Mouse (Mus musculus) midbrain, embryonic 10.5 days (tissue): Measurements from ENCODE around the gene Scyl1. TPM values are rescaled to one million over a fixed set of nuclear protein-coding genes. Genes with fewer than 3 reads are reported as not detected.
A peak's percentile ranks its signal among the peaks of the same experiment; 100 is the strongest.

Experiments
- DNase-seq: peaks from one replicate; pipeline ENCODE4 v3.0.0-alpha.2; 2017; ENCODE audit warnings: low spot score
- H3K27ac ChIP-seq: fragments of 300-500 bp; sonication (generic); replicated peaks from 2 replicates; pipeline ENCODE4 v1.5.1; 2016; ENCODE audit warnings: mild to moderate bottlenecking
- H3K27me3 ChIP-seq: fragments of 300-500 bp; sonication (generic); 2 replicates; pipeline ENCODE4 v1.6.1; 2016; ENCODE audit warnings: low read depth, mild to moderate bottlenecking; ENCODE audit not compliant: poor library complexity, severe bottlenecking
- H3K36me3 ChIP-seq: fragments of 300-500 bp; sonication (generic); 2 replicates; pipeline ENCODE4 v1.6.1; 2016; ENCODE audit warnings: mild to moderate bottlenecking, moderate library complexity
- H3K4me1 ChIP-seq: fragments of 300-500 bp; sonication (generic); 2 replicates; pipeline ENCODE4 v1.6.1; 2016
- H3K4me3 ChIP-seq: fragments of 300-500 bp; sonication (generic); 2 replicates; pipeline ENCODE4 v1.5.1; 2016; ENCODE audit warnings: mild to moderate bottlenecking, moderate library complexity
- H3K9me3 ChIP-seq: fragments of 300-500 bp; sonication (generic); replicated peaks from 2 replicates; pipeline ENCODE4 v1.6.1; 2016; ENCODE audit warnings: mild to moderate bottlenecking
- WGBS: fragments of 180-500 bp; shearing (Covaris S2); methylation state at CpG from one replicate; pipeline ENCODE4 v1.1.7; 2016; 5-methylcytosine and 5-hydroxymethylcytosine counted together
- polyA plus RNA-seq: library from polyadenylated mRNA; unstranded; fragments of >200 nt; fragmentation: Nextera tagmentation; extraction: Ambion mirVana; gene quantifications from 2 replicates; pipeline ENCODE4 v1.2.1, GENCODE M21; 2016

Scyl1 gene
- polyA plus RNA-seq, 1 experiment from 2014 or later, result 68.3 TPM

GRCm38 (mm10) chr19:5767271-5767670 lies 3.9 kb downstream of the Scyl1 start:
- DNase-seq, result no peak
- Histone ChIP-seq H3K4me1 (peaks cover 22% of the 10 kb centered on the region), H3K9me3 (no peaks in the 10 kb centered on the region), H3K27me3 (no peaks in the 10 kb centered on the region), H3K36me3 (peaks cover 76% of the 10 kb centered on the region), H3K27ac (no peak overlapping the region), H3K4me3 (no peak overlapping the region)
- 94% methylated on average over 4 of the region's 4 CpGs for WGBS

- Histone ChIP-seq H3K4me3 (no peak overlapping the region), H3K4me1 (no peaks in the 10 kb centered on the region), H3K9me3 (no peaks in the 10 kb centered on the region), H3K36me3 (peaks cover 97% of the 10 kb centered on the region), H3K27ac (no peak overlapping the region), H3K27me3 (peaks cover 17% of the 10 kb centered on the region)
- WGBS, result 94% methylated on average over 6 of the region's 6 CpGs
- no peak for DNase-seq
Measured at GRCm38 (mm10) chr19:5763163-5763562, 8.1 kb downstream of the Scyl1 start.

- no peak overlapping the region for H3K4me3 ChIP-seq
- peaks cover 65% of the 10 kb centered on the region for H3K36me3 ChIP-seq
- no peaks in the 10 kb centered on the region for H3K9me3 ChIP-seq
- peaks cover 17% of the 10 kb centered on the region for H3K4me1 ChIP-seq
- H3K27me3 ChIP-seq, result peaks cover 60% of the 10 kb centered on the region
- 95% methylated on average over 14 of the region's 14 CpGs for WGBS
- DNase-seq, result no peak
- H3K27ac ChIP-seq, result no peak overlapping the region
Measured at GRCm38 (mm10) chr19:5758878-5759403, 12.3 kb downstream of the Scyl1 start.

GRCm38 (mm10) chr19:5756991-5757636 lies 14.1 kb downstream of the Scyl1 start:
- no peak overlapping the region; the same call in 1 of the 2 replicates for H3K27ac ChIP-seq
- peaks cover 49% of the 10 kb centered on the region for H3K36me3 ChIP-seq
- 14% methylated on average over 36 of the region's 36 CpGs for WGBS
- H3K4me3 ChIP-seq, result peak overlapping the region; percentile 45
- H3K27me3 ChIP-seq, result peaks cover 78% of the 10 kb centered on the region
- no peak for DNase-seq
- peaks cover 17% of the 10 kb centered on the region for H3K4me1 ChIP-seq
- no peaks in the 10 kb centered on the region for H3K9me3 ChIP-seq

GRCm38 (mm10) chr19:5756321-5756985 lies 14.8 kb downstream of the Scyl1 start:
- WGBS, result 5% methylated on average over 28 of the region's 29 CpGs
- peak overlapping the region; percentile 45 for H3K4me3 ChIP-seq
- H3K27ac ChIP-seq, result no peak overlapping the region; the same call in 1 of the 2 replicates
- H3K27me3 ChIP-seq, result peaks cover 85% of the 10 kb centered on the region
- peak; percentile 44 for DNase-seq
- peaks cover 23% of the 10 kb centered on the region for H3K4me1 ChIP-seq
- H3K9me3 ChIP-seq, result no peaks in the 10 kb centered on the region
- peaks cover 43% of the 10 kb centered on the region for H3K36me3 ChIP-seq

- Histone ChIP-seq H3K27ac (no peak overlapping the region), H3K4me3 (peak overlapping the region; percentile 36), H3K27me3 (peaks cover 99% of the 10 kb centered on the region), H3K36me3 (no peaks in the 10 kb centered on the region), H3K9me3 (no peaks in the 10 kb centered on the region), H3K4me1 (peaks cover 30% of the 10 kb centered on the region)
- no peak for DNase-seq
- 6% methylated on average over 20 of the region's 20 CpGs for WGBS
Measured at GRCm38 (mm10) chr19:5751742-5752141, 19.5 kb downstream of the Scyl1 start.

- DNase-seq, result peak; percentile 25
Measured at GRCm38 (mm10) chr19:5750951-5751350, 20.3 kb downstream of the Scyl1 start.

GRCm38 (mm10) chr19:5749476-5749875 lies 21.7 kb downstream of the Scyl1 start:
- DNase-seq, result no peak
- H3K27me3 ChIP-seq, result peaks cover 99% of the 10 kb centered on the region
- H3K27ac ChIP-seq, result no peak overlapping the region
- no peaks in the 10 kb centered on the region for H3K9me3 ChIP-seq
- no peaks in the 10 kb centered on the region for H3K36me3 ChIP-seq
- WGBS, result 83% methylated on average over 6 of the region's 6 CpGs
- no peak overlapping the region for H3K4me3 ChIP-seq
- peaks cover 41% of the 10 kb centered on the region for H3K4me1 ChIP-seq

More at GRCm38 (mm10) chr19:5750951-5751350, 20.3 kb downstream of the Scyl1 start:
- H3K4me1 ChIP-seq, result peaks cover 31% of the 10 kb centered on the region
- H3K27ac ChIP-seq, result no peak overlapping the region
- H3K36me3 ChIP-seq, result no peaks in the 10 kb centered on the region
- H3K27me3 ChIP-seq, result peaks cover 99% of the 10 kb centered on the region
- H3K9me3 ChIP-seq, result no peaks in the 10 kb centered on the region
- peak overlapping the region; percentile 36; the same call in 1 of the 2 replicates for H3K4me3 ChIP-seq
- 6% methylated on average over 22 of the region's 22 CpGs for WGBS

GRCm38 (mm10) chr19:5746907-5747363 lies 24.3 kb downstream of the Scyl1 start:
- Histone ChIP-seq H3K27me3 (peaks cover 99% of the 10 kb centered on the region), H3K4me1 (peaks cover 54% of the 10 kb centered on the region), H3K9me3 (no peaks in the 10 kb centered on the region), H3K36me3 (no peaks in the 10 kb centered on the region), H3K27ac (no peak overlapping the region), H3K4me3 (peak overlapping the region; percentile 52; the same call in 1 of the 2 replicates)
- WGBS, result 26% methylated on average over 12 of the region's 12 CpGs
- peak; percentile 42 for DNase-seq

GRCm38 (mm10) chr19:5745756-5746710 lies 25.2 kb downstream of the Scyl1 start:
- H3K27me3 ChIP-seq, result peaks cover 99% of the 10 kb centered on the region
- peak; percentile 52 for DNase-seq
- no peaks in the 10 kb centered on the region for H3K9me3 ChIP-seq
- H3K4me1 ChIP-seq, result peaks cover 54% of the 10 kb centered on the region
- H3K27ac ChIP-seq, result peak overlapping the region; percentile 47
- 3% methylated on average over 36 of the region's 36 CpGs for WGBS
- H3K4me3 ChIP-seq, result peak overlapping the region; percentile 52
- no peaks in the 10 kb centered on the region for H3K36me3 ChIP-seq

GRCm38 (mm10) chr19:5743576-5743975 lies 27.6 kb downstream of the Scyl1 start:
- Histone ChIP-seq H3K4me3 (no peak overlapping the region), H3K4me1 (peaks cover 61% of the 10 kb centered on the region), H3K9me3 (no peaks in the 10 kb centered on the region), H3K27me3 (peaks cover 99% of the 10 kb centered on the region), H3K36me3 (no peaks in the 10 kb centered on the region), H3K27ac (no peak overlapping the region)
- DNase-seq, result no peak
- 72% methylated on average over 5 of the region's 5 CpGs for WGBS

- peaks cover 57% of the 10 kb centered on the region for H3K4me1 ChIP-seq
Measured at GRCm38 (mm10) chr19:5742241-5742641, 29.0 kb downstream of the Scyl1 start.

More at GRCm38 (mm10) chr19:5742241-5742641, 29.0 kb downstream of the Scyl1 start:
- WGBS, result 1% methylated on average over 32 of the region's 32 CpGs
- Histone ChIP-seq H3K27ac (peak overlapping the region; percentile 82), H3K36me3 (no peaks in the 10 kb centered on the region), H3K4me3 (peak overlapping the region; percentile 68), H3K9me3 (no peaks in the 10 kb centered on the region), H3K27me3 (peaks cover 87% of the 10 kb centered on the region)
- DNase-seq, result no peak
